Mouse (Mus musculus): ENCODE results near the gene Tesk2.

The Tesk2 gene

DNA sequence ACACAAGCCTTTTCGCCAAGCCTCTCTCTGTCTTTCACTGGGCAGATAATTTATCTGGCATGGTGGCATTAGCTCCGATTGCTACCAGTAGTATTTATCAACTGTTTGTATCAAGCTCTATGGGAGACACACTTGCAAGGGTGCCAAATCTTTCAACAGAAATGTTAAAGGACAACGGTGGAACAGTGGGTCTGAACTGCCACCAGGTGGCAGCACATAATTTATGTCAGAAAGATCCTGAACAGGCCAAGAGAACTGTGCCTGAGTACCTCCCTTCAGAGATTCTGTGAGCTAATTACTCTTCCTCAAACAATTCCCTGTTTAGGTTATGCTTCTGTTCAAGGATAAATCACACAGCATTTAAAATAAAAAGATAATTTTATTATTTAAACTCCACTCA, 1.4 kb upstream of the Tesk2 start:
- in situ Hi-C loops (cut with MboI, MseI) = loop anchor here (5.0 kb wide), 1 partner anchor 68 kb away; no protein-coding TSS in a partner anchor

- in situ Hi-C loops (cut with MboI, MseI) = no loop called here
Measured at GRCm38 (mm10) chr4:116721098-116721628, 415 bp downstream of the Tesk2 start.

- in situ Hi-C loops (cut with MboI, MseI) = no loop called here
Measured at GRCm38 (mm10) chr4:116722230-116722629, 1.5 kb downstream of the Tesk2 start.

DNA sequence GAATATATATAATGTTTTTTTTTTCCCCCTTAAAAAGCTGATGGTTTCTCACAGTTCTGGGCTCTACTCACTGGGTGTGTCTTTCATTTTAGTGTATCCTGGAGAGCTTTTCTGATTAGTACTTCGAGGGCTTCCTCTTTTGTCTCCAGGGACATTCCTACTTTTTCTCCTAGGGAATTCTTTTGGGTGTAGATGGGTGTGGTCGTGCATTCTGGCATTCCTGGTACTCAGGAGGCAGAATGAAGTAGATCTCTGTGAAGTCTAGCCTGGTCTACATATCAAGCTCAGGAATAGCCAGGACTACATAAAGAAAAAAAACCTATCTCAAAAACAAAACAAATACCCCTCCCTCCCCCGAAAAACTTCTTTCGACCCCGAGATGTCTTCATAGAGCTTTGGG, 4.7 kb downstream of the Tesk2 start:
- in situ Hi-C loops (cut with MboI, MseI) = no loop called here

- in situ Hi-C loops (cut with MboI, MseI) = no loop called here
Measured at GRCm38 (mm10) chr4:116727401-116727800, 6.7 kb downstream of the Tesk2 start.

- in situ Hi-C loops (cut with MboI, MseI) = no loop called here
Measured at GRCm38 (mm10) chr4:116729532-116729931, 8.8 kb downstream of the Tesk2 start.

GRCm38 (mm10) chr4:116731077-116731476, 10.3 kb downstream of the Tesk2 start:
- in situ Hi-C loops (cut with MboI, MseI) = no loop called here

GRCm38 (mm10) chr4:116732355-116732754, 11.6 kb downstream of the Tesk2 start:
- in situ Hi-C loops (cut with MboI, MseI) = no loop called here

DNA sequence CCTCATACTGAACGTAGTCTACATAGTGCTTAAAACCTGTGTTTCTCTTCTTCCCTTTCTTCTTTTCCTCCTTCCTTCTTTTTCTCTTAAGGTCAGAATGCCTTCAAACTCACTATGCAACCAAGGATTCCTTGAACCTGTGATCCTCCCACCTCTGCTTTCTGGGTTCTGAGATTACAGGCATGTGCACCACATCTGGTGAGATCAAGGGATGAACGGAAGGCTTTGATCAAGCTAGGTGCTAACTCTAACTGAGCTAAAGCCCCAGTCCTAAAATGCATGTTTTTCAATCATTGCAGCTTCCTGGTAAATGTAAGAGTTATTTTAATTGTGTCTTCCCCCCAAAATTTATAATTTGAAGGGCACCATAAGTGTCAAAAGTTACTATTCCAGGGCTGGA, 14.2 kb downstream of the Tesk2 start:
- in situ Hi-C loops (cut with MboI, MseI) = no loop called here

- in situ Hi-C loops (cut with MboI, MseI) = no loop called here
Measured at GRCm38 (mm10) chr4:116738972-116739751, 18.4 kb downstream of the Tesk2 start.

- in situ Hi-C loops (cut with MboI, MseI) = no loop called here
Measured at GRCm38 (mm10) chr4:116749750-116750149, 29.0 kb downstream of the Tesk2 start.

- in situ Hi-C loops (cut with MboI, MseI) = no loop called here
Measured at GRCm38 (mm10) chr4:116761914-116762313, 41.2 kb downstream of the Tesk2 start.

DNA sequence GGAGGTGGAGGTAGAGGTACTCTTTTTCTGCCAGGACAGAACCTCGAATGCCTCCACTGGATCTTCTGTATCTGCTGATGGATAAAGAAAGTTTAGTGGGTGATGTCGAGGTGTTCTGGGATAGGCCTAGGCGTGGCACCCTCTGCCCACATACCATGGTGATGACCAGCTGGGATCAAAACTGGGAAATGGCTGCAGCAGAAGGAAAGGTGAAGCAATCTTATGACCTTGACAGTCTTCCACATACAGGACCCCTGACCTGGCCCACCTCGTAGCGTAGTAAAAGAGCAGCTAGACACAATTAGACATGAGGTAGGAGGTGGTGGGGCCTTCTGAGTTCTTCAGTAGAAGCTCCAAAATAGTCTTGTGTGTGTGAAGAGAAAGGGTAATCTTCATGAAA, 43.3 kb downstream of the Tesk2 start:
- in situ Hi-C loops (cut with MboI, MseI) = no loop called here

DNA sequence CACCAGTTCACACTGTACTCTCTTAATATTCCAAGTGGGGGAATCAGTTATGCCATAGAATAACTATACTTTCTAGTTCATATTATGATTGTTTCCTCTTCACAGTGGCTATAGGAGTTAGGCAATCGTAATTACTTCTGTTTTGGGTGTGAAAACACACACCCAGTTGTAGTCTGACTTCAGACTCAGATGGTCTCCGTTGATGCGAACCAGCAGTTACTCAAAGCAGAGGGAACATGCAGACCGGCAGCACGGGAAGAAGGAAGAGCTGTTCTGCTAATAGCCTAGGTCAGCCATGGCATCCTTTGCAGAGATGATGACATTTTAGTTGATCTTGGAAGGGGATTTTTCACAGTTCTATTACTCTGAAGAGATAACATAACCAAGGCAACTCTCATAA, 47.8 kb downstream of the Tesk2 start:
- in situ Hi-C loops (cut with MboI, MseI) = no loop called here

DNA sequence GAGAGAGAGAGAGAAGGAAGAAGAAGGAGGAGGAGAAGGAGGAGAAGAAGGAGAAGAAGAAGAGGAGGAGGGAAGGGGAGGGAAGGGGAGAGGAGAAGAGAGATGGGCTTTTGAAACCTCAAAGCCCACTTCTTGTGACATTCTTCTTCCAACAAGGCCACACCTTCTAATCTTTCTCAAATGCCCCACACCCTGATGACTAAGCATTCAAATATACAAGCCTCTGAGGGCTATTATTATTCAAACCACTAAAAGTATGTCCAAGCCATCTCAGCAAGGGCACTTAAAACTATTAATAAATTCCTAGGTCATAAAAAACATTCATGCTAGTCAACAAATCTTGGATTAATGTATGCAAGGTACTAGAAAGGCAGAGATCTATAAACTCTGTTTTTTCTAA, 48.3 kb downstream of the Tesk2 start:
- in situ Hi-C loops (cut with MboI, MseI) = no loop called here

DNA sequence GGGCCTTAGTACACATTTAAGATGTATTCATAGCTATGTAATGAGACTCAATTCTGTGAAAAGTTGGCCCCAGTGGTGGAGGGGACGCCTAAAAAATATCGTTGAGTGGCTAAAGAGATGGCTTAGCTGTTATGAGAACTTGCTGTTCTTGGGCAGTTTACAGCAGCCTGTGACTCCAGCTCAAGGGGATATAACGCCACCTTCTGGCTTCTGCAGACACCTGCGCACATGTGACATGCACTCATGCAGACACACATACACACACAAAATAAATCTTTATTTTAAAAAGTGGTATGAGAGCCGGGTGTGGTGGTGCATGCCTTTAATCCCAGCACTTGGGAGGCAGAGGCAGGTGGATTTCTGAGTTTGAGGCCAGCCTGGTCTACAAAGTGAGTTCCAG, 55.6 kb downstream of the Tesk2 start:
- in situ Hi-C loops (cut with MboI, MseI) = loop anchor here (5.0 kb wide), 1 partner anchor 34 kb away; no protein-coding TSS in a partner anchor

DNA sequence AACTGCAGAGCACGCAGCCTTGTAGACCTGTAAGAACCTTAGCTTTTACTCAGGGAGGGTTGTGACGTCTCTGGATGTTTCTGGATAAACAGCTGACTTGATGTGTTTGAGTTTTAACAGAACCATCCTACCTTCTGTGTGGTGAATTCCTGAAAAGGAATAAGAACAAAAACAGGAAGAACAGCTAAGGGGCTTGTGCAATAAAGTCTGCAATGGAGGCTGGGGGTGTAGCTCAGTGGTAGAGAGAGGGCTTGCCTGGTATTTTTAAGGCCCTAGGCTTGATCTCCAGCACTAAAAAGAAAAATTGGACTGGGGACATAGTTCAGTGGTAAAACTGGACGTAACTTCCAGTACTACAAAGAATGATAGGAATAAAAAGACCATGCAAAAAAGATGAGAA, 56.3 kb downstream of the Tesk2 start:
- in situ Hi-C loops (cut with MboI, MseI) = loop anchor here (5.0 kb wide), 1 partner anchor 35 kb away; no protein-coding TSS in a partner anchor

DNA sequence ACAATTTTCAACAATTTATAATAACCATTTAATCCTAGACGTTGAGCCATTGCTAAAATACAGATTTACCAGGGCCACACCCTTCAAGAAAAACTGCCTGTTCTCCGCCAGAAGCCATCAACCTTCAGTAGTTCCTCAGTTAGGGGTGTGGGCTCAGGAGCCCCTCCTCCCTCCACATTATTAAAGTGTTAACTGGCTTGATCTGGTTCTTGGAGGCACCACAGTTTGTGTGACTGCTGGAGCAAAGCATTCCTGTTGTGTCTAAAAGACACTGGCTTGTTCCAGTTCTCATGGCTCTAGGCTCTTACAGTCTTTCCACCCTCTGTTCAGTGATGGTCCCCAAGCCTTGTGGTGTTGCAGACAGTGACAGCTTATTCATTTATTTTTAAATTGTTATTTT, 59.8 kb downstream of the Tesk2 start:
- in situ Hi-C loops (cut with MboI, MseI) = no loop called here

DNA sequence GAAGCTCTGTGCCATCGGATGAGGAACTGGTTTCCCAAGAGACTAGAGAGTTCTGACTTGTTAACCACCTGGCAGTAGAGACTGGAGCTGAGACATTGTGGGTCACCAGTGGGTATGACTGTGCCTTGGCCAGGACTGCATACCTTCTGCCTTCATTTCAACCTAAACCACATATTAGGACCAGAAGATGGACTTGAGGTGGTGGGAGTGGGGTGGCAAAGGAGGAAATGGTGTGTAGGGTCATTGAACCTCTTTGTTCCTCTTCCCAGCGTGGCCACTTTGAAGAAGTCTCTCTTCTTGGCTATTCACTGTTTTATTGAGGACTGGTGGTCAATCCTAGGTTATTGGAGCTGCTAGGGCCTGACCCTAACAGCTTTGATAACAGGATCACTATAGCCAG, 60.6 kb downstream of the Tesk2 start:
- in situ Hi-C loops (cut with MboI, MseI) = no loop called here

- in situ Hi-C loops (cut with MboI, MseI) = no loop called here
Measured at GRCm38 (mm10) chr4:116782171-116782570, 61.4 kb downstream of the Tesk2 start.

GRCm38 (mm10) chr4:116786587-116786986, 65.8 kb downstream of the Tesk2 start:
- in situ Hi-C loops (cut with MboI, MseI) = loop anchor here (5.0 kb wide), 1 partner anchor 69 kb away; no protein-coding TSS in a partner anchor

DNA sequence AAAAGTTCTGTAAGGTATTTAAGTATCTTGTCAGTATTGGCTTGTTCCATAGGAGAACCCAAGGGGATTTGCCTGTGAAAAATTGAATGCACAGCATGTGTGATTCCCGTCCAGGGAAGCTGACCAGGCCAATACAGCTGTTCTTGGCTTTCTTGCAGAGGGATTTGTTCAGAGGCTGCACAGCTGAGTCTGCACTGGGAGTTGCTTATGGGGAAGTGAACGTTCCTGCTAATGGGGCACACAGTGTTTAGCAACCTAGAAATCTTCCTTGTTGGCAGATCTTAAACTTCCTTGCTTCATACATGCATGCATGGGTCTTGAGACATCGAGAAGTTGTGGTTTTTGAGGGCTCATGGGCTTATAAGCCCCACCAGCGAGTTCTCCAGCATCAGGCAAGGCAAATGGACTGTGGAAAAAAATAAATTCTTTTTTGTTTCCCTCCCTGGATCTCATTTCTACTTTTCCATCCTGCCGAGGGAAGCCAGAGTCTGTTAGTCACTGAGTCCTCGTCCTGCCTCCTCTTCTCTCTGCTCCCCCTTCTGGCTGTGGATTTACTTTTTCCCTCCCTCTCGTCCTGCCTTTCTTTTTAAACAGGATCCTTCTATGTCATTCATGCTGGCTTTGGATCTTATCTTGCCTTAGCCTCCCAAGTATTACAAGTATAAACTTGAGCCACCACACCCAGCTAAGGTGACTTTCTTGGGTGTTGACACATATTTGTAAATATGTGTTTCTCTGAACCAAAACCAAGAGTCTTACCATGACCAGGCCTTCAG, 67.4 kb downstream of the Tesk2 start:
- in situ Hi-C loops (cut with MboI, MseI) = loop anchor here (5.0 kb wide), 1 partner anchor 71 kb away; no protein-coding TSS in a partner anchor

Data from T-helper 2 cell (primary cell).